Mouse (Mus musculus) adrenal gland, postnatal 4 days (tissue): ENCODE measurements around the gene Ppp1r1b. TPM values are rescaled to one million over a fixed set of nuclear protein-coding genes. Genes with fewer than 3 reads are reported as not detected.

Source experiments
- DNase-seq, 2 experiments: peaks; one replicate each; pipeline ENCODE4 v3.0.0; 2021 to 2022; ENCODE audit warnings: low spot score in 2 of 2, mixed read lengths in 2 of 2
- total RNA-seq, 2 experiments: library from RNA; stranded (reverse); gene quantifications; 2 replicates each; pipeline ENCODE4 v1.2.3; 2021

The Ppp1r1b gene
- total RNA-seq, 2 experiments from 2014 or later, result 1.3 to 1.9 TPM

DNA sequence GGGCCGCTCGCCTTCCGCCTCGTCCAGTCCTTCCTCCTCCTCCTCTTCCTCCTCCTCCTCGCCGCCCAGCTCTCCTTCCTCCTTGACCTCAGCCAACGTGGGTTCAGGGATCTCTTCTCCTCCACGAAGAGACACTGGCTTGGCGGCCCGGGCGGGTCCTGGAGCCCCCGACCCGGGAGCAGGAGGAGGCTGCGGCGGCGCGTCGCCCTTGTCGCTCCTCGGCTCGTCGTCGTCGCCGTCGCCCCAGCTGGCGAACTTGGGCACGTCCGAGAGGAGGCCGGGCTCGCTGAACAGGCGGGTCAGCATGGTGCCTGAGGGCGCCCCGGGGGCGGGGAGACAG lies 20.2 kb upstream of the Ppp1r1b start:
- DNase-seq, result no peak

GRCm38 (mm10) chr11:98328371-98329069 lies 19.7 kb upstream of the Ppp1r1b start:
- no peak for DNase-seq

DNA sequence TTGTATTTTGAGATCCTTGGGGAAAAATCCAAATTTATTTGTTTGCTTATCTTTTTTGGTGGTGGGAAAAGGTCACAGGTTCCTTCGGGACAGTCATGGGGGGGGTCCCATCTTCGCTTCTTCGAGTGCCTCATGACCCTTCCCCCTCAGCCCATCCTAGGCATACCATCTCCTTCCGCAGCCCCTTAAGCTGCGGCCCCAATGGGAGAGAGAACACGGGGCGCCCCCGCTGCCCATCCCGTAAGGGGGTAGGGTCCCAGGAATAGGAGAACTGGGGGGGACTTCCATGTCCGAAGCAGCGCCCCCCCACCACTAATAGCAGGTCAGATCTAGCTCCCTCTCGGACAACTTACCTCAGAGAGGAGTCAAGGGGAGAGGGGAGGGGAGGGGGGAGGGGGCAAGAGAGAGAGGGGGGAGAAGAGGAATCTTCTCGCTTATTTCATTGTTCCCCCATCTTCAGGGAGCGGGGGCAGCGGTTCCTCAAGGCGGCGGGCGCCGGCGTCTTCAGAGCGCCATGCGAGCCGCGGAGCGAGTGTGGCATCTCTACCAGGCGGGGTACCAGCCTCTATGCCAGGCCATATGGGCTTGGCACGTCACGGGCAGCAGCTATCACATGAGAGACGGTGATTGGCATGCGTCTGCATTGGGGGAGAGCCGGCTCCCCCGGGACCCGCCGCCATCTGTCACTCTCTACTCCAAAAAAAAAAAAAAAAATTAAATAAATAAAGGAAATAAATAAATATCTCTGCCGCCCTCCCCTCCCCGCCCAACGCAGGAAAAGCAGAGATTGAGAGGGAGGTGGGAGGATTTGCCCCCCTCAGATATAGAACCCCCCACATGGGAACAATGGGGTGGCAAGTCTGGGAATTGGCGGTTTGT lies 18.9 kb upstream of the Ppp1r1b start, which contains the start of gene Neurod2:
Neurod2 (minus strand) TSS at position 568 of the 879 bp plus-strand sequence.
- DNase-seq, result no peak

- no peak for DNase-seq
Measured at GRCm38 (mm10) chr11:98329960-98330744, 18.1 kb upstream of the Ppp1r1b start.

GRCm38 (mm10) chr11:98330745-98331204 lies 17.4 kb upstream of the Ppp1r1b start:
- DNase-seq, result no peak

DNA sequence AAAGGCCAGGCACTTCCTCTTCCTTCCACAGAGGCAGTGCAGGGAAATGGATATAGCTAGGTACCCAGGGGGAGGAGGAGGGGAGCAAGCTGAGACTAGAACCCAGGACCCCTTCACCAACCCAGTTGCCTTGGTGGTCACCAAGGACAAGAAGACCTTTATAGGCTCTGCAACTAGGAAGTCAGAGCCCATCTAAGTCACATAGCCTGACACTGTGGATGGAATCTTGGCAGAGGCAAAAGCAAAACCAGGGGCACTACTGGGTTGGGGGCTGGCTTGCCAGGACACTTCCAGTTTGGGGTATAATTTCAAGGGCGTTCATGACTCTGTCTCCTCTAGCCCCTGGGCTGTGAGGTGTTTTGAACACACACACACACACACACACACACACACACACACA lies 16.8 kb upstream of the Ppp1r1b start:
- no peak for DNase-seq

DNA sequence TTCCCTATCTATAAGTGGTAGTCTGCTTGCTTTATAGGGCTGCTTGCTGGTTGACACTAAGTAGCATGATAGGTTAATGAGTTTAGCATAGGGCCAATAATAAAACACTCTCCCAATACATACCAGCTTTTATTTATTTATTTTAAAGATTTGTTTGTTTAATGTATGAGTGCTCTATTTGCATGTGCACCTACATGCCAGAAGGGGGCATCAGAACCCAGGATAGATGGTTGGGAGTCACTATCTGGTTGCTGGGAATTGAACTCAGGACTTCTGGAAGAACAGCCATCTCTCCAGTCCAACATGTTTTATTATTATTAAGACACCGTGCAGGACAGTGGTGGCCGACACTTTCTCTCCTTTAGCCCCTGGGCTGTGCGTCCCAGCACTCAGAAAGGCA lies 16.0 kb upstream of the Ppp1r1b start:
- no peak for DNase-seq

DNA sequence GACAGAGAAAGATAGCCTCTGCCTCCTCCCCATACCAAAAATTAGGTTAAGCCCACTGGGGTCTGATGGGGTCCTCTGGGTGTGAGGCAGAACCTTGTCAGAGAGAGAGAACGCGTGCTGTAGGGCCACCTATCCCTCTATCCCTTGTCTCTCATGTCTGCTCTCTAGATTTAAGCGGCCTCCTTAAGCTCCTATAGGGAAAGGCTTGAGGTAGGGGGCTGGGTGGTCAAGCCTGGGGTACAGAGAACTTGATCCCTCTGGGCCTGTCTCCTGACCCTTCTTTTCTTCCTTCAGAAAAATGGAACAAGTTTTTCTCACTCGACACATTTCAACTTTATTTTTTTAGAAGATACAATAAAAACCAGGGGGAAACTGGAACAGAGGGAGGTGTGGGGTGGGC lies 15.4 kb upstream of the Ppp1r1b start:
- DNase-seq, result no peak

GRCm38 (mm10) chr11:98333263-98333696 lies 14.9 kb upstream of the Ppp1r1b start:
- DNase-seq, result no peak

DNA sequence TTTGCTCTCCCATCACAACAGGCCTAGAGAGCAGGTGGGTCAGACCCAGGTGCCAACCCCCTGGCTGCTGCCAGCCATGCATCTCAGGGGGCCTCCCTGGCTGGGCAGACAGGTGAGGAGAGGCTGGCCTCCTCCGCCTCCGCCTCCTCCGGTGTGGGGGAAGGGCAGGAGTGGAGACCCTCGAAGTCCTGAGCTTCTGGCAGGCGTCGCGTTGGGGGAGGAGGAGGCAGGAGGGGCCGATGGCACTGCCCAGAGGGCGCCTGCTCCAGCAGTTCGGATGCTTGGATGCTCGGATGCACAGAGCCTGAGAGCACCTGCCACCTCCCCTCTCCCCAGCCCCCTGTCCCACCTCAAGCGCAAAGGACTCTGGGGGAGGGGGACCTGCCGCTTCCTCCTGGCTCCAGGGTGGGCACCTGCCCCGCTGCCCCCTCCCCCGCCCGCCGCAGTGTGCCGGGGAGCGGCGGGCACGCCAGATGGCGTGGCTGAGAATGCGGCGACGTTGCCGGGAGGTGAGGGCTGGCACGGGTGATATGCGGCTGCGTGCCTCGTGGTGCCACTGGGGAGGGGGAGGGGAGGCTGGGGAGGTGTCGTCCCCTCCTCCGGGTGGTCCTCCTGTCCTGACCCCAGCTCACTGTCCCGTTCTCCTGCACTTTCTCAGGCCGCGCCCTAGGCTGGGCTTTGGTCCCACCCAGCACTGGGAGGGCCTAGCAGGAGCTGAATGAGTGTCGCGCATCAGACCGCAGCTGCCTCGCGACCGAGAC lies 14.0 kb upstream of the Ppp1r1b start:
- no peak for DNase-seq

DNA sequence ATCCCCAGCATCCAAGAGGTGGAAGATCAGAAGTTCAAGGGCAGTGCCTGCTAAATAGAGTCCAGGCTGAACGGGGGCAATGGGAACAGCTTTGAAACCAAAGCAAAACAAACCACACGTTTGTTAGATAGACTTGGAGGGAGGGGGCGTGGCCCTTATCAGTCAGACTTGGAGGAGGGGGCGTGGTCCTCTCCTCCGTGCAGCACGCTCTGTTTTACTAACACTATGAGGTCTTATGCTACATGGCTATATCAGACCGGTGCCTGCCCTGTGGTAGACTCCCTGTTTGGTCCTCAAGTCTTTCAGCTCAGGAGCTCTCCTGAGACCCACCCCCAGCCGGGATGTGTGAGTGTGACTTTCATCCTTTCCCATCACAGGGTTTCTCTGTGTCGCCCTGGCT lies 13.0 kb upstream of the Ppp1r1b start:
- DNase-seq, result no peak

DNA sequence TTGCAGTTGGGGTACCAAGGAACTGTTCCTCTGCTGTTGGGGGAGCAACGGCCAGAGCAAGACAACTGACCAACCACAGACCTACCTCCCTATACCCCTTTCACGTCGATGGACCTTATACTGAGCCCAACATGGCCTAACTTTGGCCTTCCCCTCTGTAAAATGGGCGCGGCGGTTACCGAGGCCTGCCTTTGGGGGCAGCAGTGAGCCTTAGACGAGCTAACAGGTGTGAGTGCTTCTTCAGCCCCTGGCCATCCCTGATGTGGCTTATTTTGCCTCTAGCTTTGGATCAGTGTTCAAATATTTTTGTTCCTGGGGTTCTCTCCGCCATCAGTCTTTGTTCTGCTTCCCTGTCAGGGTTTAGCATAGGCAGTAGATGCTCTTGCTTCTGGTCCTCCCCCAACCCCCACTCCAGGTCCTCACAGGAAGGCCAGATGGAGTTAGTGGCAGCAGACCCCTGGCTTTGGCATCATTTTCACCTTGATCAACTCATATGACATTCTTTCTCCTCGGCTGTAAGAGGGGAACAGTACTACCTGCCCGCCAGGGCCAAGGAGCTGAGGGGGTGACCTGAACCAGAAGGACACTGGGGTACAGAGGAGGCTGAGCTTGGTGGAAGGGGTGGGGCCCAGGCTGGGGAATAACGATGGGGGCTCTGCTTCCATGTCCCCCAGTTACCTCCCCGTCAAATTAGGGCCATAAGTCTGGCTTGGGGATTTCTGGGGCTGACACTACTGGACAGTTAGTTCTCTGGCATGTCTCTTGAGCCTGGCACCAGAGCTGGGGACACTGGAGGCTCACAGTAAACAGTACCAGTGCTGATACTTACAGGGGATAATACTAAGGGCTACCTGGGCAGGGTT lies 11.7 kb upstream of the Ppp1r1b start:
- no peak for DNase-seq

- DNase-seq, result no peak
Measured at GRCm38 (mm10) chr11:98338507-98338961, 9.7 kb upstream of the Ppp1r1b start.

- DNase-seq, result no peak
Measured at GRCm38 (mm10) chr11:98339071-98339501, 9.1 kb upstream of the Ppp1r1b start.

DNA sequence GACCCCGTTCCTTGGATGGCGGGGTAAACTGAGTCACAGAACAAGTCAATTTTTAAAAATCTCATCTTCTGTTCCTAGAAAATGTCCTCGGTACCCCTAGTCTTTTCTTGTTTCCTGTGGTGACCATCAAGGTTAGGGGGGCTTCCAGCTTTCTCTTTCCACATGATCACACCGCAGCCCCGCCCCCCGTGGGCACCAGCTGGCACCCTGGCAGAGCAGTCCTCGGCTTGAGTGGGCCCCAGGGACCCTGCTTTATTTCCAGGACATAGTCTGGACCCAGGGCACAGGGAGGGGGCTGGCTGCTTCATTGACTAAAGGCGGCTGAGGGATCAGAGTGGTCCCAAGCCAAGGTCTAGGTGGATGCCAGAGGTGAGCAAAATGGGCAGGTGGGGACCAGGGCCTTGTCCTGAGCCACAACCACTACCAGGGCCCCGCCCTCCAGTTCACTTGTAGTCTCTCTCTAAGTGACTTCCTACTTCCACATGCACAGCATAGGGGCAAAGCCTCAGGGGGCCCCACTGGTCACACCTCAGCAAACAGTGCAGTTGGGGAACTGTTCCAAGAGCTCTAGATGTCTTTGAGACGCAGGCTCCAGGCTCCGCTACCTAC lies 8.4 kb upstream of the Ppp1r1b start:
- DNase-seq, result no peak

DNA sequence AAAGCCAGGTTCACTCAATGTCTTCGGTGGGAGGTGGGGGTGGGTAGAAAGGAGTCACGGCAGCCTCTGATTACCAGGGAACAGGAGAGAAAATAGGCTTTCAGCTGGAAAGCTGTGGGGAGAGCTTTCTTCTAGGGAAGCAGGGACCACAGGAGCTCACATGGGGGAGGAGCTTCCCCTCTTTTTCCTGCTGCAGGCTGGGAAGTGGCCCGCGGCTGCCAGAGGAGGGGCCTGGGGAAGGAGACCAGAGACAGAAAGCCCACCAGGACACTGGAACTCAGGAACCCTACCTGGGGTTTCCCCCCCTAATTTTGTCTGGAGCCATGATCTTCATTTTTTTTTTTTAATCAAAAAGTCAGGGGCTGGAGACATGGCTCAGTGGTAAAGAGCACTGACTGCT lies 7.6 kb upstream of the Ppp1r1b start:
- DNase-seq, result no peak

DNA sequence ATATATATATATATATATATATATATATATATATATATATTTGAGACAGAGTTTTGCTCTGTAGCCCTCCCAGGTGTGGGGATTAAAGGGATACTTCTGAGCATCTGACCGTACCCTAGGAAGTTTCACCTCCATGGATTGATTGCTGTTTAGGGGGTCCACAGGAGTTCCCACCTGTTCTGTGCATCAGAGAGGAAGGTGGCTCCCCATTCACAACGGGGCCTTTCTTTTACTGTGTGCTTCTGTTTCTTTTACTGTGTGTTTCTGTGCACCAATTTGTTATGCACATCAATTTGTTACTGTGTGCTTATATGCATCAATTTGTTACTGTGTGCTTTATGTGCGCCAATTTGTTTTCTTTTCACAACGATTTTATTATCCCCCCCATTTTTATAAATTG lies 7.0 kb upstream of the Ppp1r1b start:
- no peak for DNase-seq

- DNase-seq, result peak; percentile 92 to 94
Measured at GRCm38 (mm10) chr11:98342000-98342945, 5.9 kb upstream of the Ppp1r1b start.
